Mouse (Mus musculus): ENCODE measurements around the gene Ranbp6. TPM values are rescaled to one million over a fixed set of nuclear protein-coding genes. Genes with fewer than 3 reads are reported as not detected.
A peak's percentile ranks its signal among the peaks of the same experiment; 100 is the strongest.

Ranbp6 gene
- 41.9 and 46.5 TPM in 2 replicates for polyA plus RNA-seq (2015; fragmentation: Nextera tagmentation; extraction: Ambion mirVana)

DNA sequence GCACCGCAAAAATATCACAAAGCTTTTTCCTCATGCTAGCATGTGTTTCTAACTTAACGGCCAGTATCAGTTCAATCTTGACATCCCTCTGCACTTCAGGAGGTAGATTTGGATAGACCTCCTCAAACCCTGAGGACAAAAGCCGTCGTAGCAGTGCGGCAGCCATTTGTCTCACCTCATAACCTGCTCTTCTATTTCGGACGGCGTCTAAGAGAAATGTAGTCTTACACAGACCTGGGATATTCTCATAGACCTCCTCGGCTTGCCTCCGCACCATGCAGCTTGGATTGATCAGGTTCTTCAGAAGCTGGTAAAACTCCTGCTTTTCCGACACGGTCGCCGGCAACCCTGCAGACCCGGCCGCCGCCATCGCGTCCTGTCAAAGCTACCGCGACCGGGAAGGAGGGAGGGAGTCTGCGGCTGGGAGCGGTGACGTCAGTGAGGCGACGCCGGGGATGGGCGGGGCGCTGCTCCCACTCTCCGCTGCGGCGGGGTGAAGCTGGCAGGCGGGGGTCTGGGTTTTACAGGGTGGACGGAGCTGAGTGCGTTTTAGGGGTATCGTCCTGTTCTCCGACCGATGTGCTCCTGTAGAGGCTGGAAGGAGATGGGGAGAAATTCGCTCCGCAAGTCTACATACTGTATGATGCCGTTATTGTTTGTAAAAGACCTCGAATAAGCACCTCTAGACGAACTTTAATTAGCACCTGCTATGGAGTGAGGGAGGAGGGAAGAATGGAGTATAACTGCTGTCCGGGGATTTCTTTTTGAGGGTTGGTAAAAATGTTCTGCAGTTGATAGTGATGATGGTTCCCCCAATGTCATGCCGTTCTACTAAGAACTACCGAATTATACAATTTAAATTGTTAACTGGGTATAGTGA, at the start of gene Ranbp6:
TSS of gene Ranbp6 (minus strand) at position 394 of the 880 bp plus-strand sequence.
- Histone ChIP-seq H3K27ac (replicated peaks) (peak within 1 kb of the TSS; percentile 84), H3K9ac (replicated peaks) (peak within 1 kb of the TSS; percentile 69), H3K4me3 (replicated peaks) (peak within 1 kb of the TSS; percentile 71), H3K27me3 (replicated peaks) (no peaks in the 10 kb centered on the region), H3K9me3 (replicated peaks) (no peaks in the 10 kb centered on the region), H3K36me3 (peaks cover 26% of the 10 kb centered on the region), H3K4me2 (peak within 1 kb of the TSS; percentile 73), H3K4me1 (peaks cover 36% of the 10 kb centered on the region)
- WGBS = 1% methylated on average over 47 of the region's 47 CpGs
- ATAC-seq (ENCODE audit: low FRiP score) = peak; percentile 98

DNA sequence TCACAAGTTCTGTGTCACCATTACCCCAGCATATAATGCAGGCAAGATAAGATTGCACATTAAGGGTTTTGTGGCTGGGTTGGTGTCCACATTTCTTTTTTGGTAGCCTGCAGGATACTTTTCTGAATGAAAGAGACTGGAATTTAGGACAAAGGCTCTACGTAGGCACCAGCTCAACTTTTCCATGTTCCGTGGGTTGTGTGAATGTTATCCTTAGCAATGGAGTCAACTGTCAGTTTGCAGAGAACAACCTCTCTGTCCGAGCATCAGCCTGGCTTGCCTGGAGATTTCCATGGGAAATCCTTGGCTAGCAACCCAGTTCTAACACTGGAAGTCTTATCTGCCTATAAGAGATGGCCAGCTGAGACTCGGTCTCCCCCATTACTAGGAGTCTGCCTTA, 48.0 kb upstream of the Ranbp6 start:
- H3K9ac ChIP-seq (replicated peaks) = no peak overlapping the region
- no peak overlapping the region for H3K4me3 ChIP-seq (replicated peaks)
- no peak for ATAC-seq (ENCODE audit: low FRiP score)
- H3K27me3 ChIP-seq (replicated peaks) = no peaks in the 10 kb centered on the region
- H3K36me3 ChIP-seq = no peaks in the 10 kb centered on the region
- WGBS = 93% methylated on average over 4 of the region's 4 CpGs
- no peak overlapping the region for H3K27ac ChIP-seq (replicated peaks)
- H3K9me3 ChIP-seq (replicated peaks) = no peaks in the 10 kb centered on the region
- H3K4me2 ChIP-seq = no peak overlapping the region
- no peaks in the 10 kb centered on the region for H3K4me1 ChIP-seq

DNA sequence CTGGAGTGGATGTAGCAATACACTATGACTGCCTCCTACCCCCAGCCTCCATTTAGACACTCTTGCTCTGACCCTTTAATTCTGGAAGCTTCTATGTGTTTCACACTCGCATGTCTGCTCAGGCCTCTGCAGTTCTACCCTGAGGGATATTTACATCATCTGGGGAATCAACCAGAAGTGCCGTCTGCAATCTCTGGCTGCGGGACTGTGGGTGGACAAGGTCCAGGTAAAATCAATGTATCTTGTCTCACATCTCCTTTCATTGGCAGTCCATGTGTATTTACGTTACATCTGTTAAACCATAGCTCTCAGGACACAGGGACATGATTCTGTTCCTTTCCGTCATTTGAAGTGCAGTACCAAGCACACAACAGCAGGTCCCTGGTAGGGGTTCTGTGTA, 44.5 kb upstream of the Ranbp6 start:
- no peak overlapping the region for H3K4me3 ChIP-seq (replicated peaks)
- 90% methylated on average over 5 of the region's 5 CpGs for WGBS

DNA sequence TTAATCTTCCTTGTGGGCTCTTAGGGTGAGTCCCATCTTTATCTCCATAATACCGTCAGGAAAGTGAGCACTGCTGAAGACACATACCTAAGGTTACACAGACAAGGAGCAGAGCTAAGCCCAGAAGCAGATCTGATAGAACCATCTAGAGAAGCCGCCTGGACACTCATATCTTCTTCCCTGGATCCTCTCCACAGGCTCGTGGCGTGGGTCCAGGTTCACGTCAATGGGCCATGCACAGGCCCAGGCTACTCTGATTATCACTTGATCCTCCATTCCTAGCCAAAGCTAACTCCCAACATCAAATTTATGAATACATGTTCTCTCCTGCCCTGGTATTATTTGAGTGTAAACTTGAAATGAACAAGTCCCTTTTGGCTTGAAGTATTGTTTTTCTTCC, 40.9 kb upstream of the Ranbp6 start:
- no peaks in the 10 kb centered on the region for H3K27me3 ChIP-seq (replicated peaks)
- no peak overlapping the region for H3K27ac ChIP-seq (replicated peaks)
- ATAC-seq (ENCODE audit: low FRiP score) = no peak
- H3K9ac ChIP-seq (replicated peaks) = no peak overlapping the region
- no peaks in the 10 kb centered on the region for H3K9me3 ChIP-seq (replicated peaks)
- 94% methylated on average over 5 of the region's 5 CpGs for WGBS
- no peak overlapping the region for H3K4me3 ChIP-seq (replicated peaks)
- H3K4me2 ChIP-seq = no peak overlapping the region
- H3K4me1 ChIP-seq = no peaks in the 10 kb centered on the region
- no peaks in the 10 kb centered on the region for H3K36me3 ChIP-seq

More for the DNA sequence above, 44.5 kb upstream of the Ranbp6 start:
- Histone ChIP-seq H3K4me2 (no peak overlapping the region), H3K27ac (replicated peaks) (no peak overlapping the region), H3K9me3 (replicated peaks) (no peaks in the 10 kb centered on the region), H3K4me1 (no peaks in the 10 kb centered on the region), H3K9ac (replicated peaks) (no peak overlapping the region), H3K27me3 (replicated peaks) (no peaks in the 10 kb centered on the region), H3K36me3 (no peaks in the 10 kb centered on the region)
- ATAC-seq (ENCODE audit: low FRiP score) = no peak

DNA sequence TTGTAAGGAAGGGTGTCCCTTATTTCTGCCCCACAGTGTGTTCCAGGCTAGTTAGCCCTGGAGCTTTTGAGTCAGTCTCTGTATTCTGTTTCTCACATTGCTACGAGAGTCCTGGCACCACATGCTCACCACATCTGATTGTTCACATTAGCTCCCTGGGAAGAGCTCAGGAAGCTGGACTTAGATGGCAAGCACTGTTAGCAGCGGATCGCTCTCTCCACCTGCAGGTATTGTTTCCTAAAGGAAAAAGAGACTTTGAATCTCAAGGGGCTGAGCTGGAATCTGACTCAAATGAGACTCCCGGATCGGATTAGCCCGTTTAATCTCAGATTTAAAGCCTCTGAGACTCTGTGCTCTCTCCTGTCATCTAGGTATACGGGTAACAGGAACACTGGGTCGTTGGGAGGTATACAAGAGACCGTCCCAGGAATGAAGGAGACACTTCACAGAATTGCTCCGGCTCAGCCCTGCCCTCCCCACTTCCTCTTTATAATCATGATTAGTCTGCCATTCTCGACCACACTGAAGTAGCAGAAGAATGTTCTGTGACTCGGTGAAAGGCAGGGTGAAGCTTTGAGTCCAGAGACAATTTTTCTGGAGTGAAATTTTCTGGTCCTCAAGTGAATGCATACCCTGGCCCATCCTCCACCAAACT, 38.4 kb upstream of the Ranbp6 start:
- H3K9me3 ChIP-seq (replicated peaks) = no peaks in the 10 kb centered on the region
- H3K27ac ChIP-seq (replicated peaks) = no peak overlapping the region
- 58% methylated on average over 12 of the region's 12 CpGs for WGBS
- H3K9ac ChIP-seq (replicated peaks) = no peak overlapping the region
- H3K4me2 ChIP-seq = no peak overlapping the region
- H3K4me1 ChIP-seq = no peaks in the 10 kb centered on the region
- no peak for ATAC-seq (ENCODE audit: low FRiP score)
- H3K27me3 ChIP-seq (replicated peaks) = no peaks in the 10 kb centered on the region
- no peak overlapping the region for H3K4me3 ChIP-seq (replicated peaks)
- H3K36me3 ChIP-seq = no peaks in the 10 kb centered on the region

DNA sequence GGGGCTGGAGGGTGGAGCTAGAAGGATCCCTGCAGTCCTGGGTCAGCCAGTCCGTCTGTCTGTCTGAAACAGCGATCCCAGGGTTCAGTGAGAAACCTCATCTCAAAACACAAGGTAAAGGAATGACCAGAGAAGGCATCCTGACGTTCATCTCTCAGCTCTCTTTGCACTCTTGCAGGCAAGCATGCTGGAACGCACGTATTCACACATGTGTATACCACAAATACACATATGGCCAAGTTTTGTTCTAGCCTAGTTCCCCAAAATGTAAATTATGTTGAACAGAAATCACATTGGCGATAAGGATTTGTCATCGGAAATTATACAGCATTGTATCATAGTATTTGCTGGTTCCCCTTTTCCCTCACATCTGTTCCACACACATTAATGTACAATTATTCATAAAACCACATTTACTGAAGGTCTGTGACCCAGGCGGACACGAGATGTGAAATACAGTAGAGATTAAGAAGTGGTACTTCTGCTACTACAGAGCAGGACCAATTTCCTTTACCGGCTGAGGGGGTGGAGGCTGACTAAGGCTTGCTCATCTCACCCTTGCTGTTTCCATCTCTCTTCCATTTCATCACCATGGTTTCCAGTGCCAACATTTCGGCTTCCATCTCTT, 37.3 kb upstream of the Ranbp6 start:
- ATAC-seq (ENCODE audit: low FRiP score) = no peak
- H3K27ac ChIP-seq (replicated peaks) = no peak overlapping the region
- no peaks in the 10 kb centered on the region for H3K36me3 ChIP-seq
- no peaks in the 10 kb centered on the region for H3K27me3 ChIP-seq (replicated peaks)
- no peak overlapping the region for H3K4me3 ChIP-seq (replicated peaks)
- 0 out of 2 replicates have a peak, but pooled peaks cover 3% of the 10 kb centered on the region for H3K4me1 ChIP-seq
- no peak overlapping the region for H3K9ac ChIP-seq (replicated peaks)
- no peak overlapping the region for H3K4me2 ChIP-seq
- 83% methylated on average over 11 of the region's 11 CpGs for WGBS
- no peaks in the 10 kb centered on the region for H3K9me3 ChIP-seq (replicated peaks)

DNA sequence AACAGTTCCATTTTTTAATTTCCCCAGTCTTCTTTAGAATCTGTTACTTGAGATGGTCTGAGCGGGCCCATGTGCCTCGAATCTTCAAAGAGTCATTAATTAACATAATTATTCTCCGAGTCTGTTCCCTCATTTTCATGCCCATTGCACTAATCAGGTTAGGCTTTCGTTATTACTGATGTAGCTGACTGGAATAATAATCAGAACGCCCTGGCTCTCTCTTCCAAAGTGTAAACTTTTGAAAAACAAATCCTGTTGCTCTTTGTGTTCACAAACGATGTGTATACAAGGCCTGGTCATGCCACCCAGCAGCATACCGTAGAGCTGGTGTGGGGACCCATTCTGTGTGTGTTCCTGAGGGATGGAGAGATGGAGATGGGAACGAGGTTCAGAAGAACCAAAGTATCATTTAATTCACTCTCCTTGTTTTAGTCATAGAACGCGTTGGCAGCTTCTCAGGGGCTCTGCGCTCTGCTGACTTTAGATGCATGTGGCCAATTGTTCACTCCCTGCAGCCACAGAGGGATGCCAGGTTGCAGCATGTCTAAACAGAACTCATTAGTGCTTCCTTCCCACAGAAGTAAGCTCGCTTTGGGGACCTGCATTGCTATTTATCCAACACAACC, 31.4 kb upstream of the Ranbp6 start:
- Histone ChIP-seq H3K4me3 (replicated peaks) (no peak overlapping the region), H3K36me3 (no peaks in the 10 kb centered on the region), H3K9me3 (replicated peaks) (no peaks in the 10 kb centered on the region), H3K4me1 (peaks cover 23% of the 10 kb centered on the region), H3K27ac (replicated peaks) (peak overlapping the region; percentile 68), H3K4me2 (peak overlapping the region; percentile 26; the same call in 1 of the 2 replicates), H3K9ac (replicated peaks) (no peak overlapping the region), H3K27me3 (replicated peaks) (no peaks in the 10 kb centered on the region)
- WGBS = 25% methylated on average over 12 of the region's 12 CpGs
- peak; percentile 73 for ATAC-seq (ENCODE audit: low FRiP score)

DNA sequence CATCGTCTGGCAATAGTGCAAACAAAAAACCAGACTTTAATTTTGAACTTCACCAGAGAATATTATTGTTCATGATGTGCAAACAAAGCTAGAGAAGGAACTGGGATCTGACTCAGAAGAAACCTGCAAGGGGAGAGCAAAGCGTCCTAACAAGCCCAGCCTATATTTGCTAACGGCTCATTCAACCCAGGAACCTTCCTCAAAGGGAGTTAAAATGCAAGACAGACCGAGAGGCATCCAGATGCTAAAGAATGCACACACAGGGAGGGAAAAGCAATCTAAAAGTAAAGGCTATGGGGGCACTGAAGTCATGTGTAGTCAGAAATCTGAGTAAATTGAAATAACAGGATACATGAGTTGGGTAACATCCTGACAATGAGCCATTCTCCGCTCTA, 30.9 kb upstream of the Ranbp6 start:
- Histone ChIP-seq H3K36me3 (no peaks in the 10 kb centered on the region), H3K9me3 (replicated peaks) (no peaks in the 10 kb centered on the region), H3K4me1 (peaks cover 23% of the 10 kb centered on the region), H3K9ac (replicated peaks) (no peak overlapping the region), H3K27me3 (replicated peaks) (no peaks in the 10 kb centered on the region), H3K4me3 (replicated peaks) (no peak overlapping the region), H3K4me2 (no peak overlapping the region), H3K27ac (replicated peaks) (peak overlapping the region; percentile 68)
- 29% methylated on average over 5 of the region's 5 CpGs for WGBS
- ATAC-seq (ENCODE audit: low FRiP score) = peak; percentile 30; the same call in 1 of the 2 replicates

DNA sequence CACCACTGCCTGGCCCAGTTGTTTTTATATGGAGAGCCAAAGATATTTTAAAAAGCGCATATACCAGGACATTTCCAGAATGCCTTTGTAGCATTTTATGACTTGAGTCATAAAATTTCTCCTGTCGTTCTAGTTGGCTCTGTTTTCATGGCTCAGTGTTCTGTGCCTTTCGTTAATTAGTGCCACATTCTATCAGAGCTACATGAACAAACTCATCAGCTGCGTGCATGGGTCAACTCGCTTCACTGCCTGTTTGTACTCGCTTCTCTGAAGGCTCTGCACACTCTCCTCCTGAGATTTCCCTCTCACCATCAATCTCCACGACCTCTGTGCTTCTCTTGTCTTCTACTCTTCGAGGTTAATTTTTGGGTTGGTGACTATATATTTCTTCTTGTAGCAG, 30.2 kb upstream of the Ranbp6 start:
- Histone ChIP-seq H3K4me3 (replicated peaks) (no peak overlapping the region), H3K27ac (replicated peaks) (peak overlapping the region; percentile 68; the same call in 1 of the 2 replicates), H3K9me3 (replicated peaks) (no peaks in the 10 kb centered on the region), H3K36me3 (no peaks in the 10 kb centered on the region), H3K27me3 (replicated peaks) (no peaks in the 10 kb centered on the region), H3K4me2 (no peak overlapping the region), H3K9ac (replicated peaks) (no peak overlapping the region), H3K4me1 (peaks cover 23% of the 10 kb centered on the region)
- WGBS = 52% methylated on average over 8 of the region's 8 CpGs
- ATAC-seq (ENCODE audit: low FRiP score) = no peak

DNA sequence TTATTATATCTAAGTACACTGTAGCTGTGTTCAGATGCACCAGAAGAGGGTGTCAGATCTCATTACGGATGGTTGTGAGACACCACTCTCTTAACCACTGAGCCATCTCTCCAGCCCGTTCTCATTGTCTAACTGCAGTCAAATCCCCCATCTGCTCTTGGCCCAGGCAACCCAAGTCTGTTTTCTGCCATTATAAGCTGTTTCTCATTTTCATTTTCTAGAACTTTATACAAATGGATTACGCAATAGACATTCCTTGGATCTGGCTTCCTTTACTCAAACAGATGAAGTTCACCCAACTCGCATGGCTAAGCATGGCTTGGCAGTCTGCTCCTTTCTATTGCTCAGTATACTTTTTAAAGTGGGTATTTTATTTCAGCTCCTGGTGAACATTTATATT, 27.9 kb upstream of the Ranbp6 start:
- H3K36me3 ChIP-seq = no peaks in the 10 kb centered on the region
- no peak overlapping the region for H3K27ac ChIP-seq (replicated peaks)
- peaks cover 23% of the 10 kb centered on the region for H3K4me1 ChIP-seq
- H3K9ac ChIP-seq (replicated peaks) = no peak overlapping the region
- no peak overlapping the region for H3K4me2 ChIP-seq
- H3K9me3 ChIP-seq (replicated peaks) = no peaks in the 10 kb centered on the region
- 95% methylated on average over 4 of the region's 4 CpGs for WGBS
- no peak overlapping the region for H3K4me3 ChIP-seq (replicated peaks)
- ATAC-seq (ENCODE audit: low FRiP score) = no peak
- no peaks in the 10 kb centered on the region for H3K27me3 ChIP-seq (replicated peaks)

DNA sequence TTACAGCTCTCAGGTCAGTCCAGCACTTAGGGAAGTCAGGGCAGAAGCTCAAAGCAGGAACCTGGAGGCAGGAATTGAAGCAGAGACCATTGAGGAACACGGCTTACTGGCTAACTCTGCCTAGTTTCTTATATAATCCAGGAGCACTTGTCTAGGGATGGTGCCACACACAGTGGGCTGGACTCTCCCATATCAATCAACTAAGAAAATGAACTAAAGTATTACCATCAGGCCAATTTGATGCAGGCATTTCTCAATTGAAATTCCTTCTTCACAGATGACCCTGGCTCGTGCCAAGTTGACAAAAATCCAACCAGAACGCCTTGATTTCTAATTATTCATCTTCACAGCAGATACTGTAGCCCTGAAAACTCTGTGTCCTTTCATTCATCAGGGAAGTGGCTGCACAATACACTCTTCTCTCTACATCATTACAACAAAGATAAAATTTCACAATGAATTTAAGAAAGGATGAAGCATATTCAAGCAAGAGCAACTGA, 25.9 kb upstream of the Ranbp6 start:
- no peak overlapping the region for H3K9ac ChIP-seq (replicated peaks)
- no peak overlapping the region for H3K4me2 ChIP-seq
- no peak overlapping the region for H3K4me3 ChIP-seq (replicated peaks)
- H3K27me3 ChIP-seq (replicated peaks) = no peaks in the 10 kb centered on the region
- no peak overlapping the region for H3K27ac ChIP-seq (replicated peaks)
- WGBS = 82% methylated on average over 3 of the region's 3 CpGs
- ATAC-seq (ENCODE audit: low FRiP score) = no peak
- no peaks in the 10 kb centered on the region for H3K9me3 ChIP-seq (replicated peaks)
- peaks cover 8% of the 10 kb centered on the region for H3K4me1 ChIP-seq
- H3K36me3 ChIP-seq = no peaks in the 10 kb centered on the region
